Mouse (Mus musculus) cerebral cortex, adult 2 months (tissue): ENCODE measurements around the gene Maats1.

Source experiments
- WGBS: fragments of 180-500 bp; shearing (Covaris S2); methylation state at CpG from one replicate; pipeline ENCODE4 v1.1.7; 2018; 5-methylcytosine and 5-hydroxymethylcytosine counted together

The Maats1 gene

GRCm38 (mm10) chr16:38341396-38342324, at the start of gene Maats1:
Gene Maats1 (minus strand): TSS chr16:38342143.
- 11% methylated on average over 30 of the region's 30 CpGs for WGBS

GRCm38 (mm10) chr16:38390322-38390721, 48.4 kb upstream of the Maats1 start:
- WGBS: 94% methylated on average over 7 of the region's 7 CpGs

DNA sequence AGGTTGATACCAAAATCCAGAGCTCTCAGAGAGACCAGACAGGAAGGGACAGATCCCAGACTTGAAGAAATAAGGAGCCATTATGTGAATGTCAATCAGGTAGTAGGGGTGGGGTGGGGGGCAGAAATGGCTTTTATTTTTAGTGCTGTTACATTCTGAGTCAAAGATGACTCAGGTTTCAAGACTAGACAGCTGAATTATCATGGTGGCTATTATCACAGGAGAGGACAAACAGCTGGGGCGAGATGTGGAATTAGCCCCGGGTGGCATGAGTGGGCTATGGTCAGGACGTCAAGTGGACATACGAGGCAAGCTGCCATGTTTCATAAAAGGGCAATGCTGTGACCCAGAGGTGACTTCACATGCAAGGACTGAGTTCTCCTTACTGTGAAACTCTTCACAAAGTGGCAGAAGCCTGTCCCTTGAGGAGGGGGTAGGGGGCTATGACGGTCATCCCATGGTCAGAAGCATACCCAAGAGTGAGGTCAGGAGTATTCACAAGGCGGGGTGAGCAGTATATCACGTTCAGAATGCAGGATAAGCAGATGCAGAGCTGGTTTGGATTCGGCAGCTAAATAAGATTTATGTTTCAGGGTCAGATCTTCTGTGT, 47.4 kb upstream of the Maats1 start:
- WGBS: 84% methylated on average over 8 of the region's 8 CpGs

DNA sequence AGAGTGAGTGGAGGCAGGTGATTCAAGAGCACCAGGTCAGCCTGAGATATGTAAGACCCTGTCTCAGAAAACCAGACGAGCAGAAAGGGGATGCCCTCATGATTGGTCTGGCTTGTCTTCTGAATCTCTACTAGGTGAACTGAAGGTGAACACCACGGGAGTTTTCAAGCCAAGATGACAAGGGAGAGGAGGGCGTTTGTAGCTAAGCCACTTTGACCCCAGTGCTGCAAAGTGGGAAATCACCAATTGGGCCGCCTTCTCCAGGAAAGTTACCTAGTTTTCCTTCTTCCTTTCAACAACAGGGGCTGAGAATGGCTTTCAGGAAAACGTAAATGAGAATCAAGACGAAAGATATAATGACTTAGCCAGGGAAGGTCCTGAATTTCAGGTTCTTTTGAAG, 46.8 kb upstream of the Maats1 start:
- WGBS: 90% methylated on average over 6 of the region's 6 CpGs

GRCm38 (mm10) chr16:38387389-38387788, 45.4 kb upstream of the Maats1 start:
- WGBS: 83% methylated on average over 6 of the region's 6 CpGs

GRCm38 (mm10) chr16:38385700-38386099, 43.8 kb upstream of the Maats1 start:
- WGBS: 95% methylated on average over 4 of the region's 4 CpGs

DNA sequence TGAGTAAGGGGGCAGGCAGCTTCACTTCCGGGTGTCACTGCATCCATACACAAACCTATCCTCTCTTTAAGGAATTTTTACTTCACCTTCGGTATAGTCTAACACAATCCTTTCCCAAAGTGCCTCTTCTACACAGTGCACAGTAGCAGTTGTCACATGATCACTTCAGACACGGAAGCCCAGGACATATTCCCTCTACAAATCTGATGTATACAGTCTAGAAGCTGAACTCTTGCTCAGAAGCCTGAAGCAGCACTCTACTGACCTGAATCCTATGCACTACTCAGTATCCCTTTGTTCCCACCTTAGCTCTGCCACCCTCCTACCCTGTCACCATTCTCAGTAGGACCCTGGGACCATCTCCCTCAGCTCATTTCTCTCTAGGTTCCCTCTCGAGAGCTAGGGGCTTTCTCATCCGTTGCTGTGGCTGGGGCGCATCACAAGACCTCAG, 43.3 kb upstream of the Maats1 start:
- WGBS: 95% methylated on average over 6 of the region's 6 CpGs

DNA sequence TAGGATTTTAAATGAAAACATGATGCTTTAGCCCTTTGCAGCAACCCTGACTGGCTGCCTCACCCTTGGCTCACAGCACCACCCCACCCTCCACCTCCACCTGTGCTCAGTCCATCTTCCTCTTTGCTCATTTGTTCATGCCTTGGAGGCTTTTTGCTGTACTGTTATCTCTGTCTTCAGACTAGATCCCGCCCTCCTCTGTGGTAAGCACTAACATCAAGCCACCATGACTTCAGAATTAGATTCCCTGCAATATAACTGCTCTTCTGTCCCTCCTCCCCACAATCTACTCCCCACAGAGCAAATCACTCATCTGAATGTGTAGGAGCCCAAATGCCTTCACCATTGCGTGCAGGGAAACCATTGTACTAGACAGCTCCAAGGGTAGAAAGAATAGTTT, 41.7 kb upstream of the Maats1 start:
- WGBS: 84% methylated on average over 2 of the region's 2 CpGs

GRCm38 (mm10) chr16:38379926-38380325, 38.0 kb upstream of the Maats1 start:
- WGBS: 85% methylated on average over 3 of the region's 3 CpGs

DNA sequence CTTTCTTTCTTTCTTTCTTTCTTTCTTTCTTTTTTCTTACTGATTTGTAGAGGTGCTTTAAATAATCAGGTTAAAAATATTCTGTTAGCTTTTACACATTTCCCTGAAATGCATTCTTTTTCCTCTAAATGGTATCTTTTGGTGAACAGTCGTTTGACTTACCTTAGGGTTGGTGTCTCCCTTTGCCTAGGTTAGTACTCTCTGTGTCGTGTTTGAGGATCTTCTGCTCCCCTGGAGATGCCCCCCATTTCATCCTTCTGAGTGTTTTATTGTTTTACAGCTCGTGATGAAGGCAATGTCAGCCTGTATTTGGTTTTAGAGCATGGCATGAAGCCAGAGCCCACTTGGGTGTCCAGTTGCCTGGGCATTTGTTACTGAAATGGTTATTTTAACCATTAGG, 37.5 kb upstream of the Maats1 start:
- WGBS: 75% methylated on average over 3 of the region's 3 CpGs

DNA sequence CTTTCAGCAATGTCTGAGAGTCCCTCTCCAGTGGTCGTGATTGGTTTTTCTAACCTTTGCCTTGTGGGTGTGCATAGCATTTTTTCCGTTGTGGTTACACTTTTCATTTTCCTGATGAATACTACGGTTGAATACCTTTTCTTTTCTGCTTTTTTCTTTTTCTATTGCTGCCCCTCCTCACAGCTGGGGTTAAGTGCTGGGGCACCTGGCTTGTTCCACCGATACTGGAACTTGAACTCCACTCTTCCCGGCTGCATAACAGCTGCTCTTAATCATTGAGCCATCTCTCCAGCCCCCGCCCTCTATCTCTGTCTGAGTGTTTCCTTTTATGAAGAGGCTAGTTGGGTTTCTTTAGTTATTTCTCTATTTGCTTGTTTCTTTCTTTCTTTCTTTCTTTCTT, 37.1 kb upstream of the Maats1 start:
- WGBS: 77% methylated on average over 6 of the region's 6 CpGs

- WGBS: 81% methylated on average over 6 of the region's 6 CpGs
These were observed 36.6 kb upstream of the Maats1 start for GRCm38 (mm10) chr16:38378591-38378990.

DNA sequence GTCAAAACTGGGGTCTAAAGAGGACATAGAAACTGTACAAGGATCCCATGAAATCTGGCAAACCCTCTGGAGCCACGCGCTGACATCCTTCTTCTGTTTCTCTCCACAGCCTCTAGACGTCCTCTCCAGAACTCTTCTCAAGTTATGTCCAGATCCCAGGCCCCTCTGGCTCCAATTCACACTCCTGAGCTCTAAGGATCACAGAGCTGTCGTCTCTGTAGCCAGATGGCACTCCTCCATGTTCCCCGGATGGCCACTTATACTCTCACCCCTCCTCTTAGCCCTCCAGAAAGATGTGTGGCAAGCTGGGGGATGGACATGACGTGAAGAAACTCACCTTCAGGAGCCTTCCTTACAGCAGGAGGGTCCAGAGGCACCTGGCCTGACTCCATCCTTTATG, 35.6 kb upstream of the Maats1 start:
- 86% methylated on average over 6 of the region's 6 CpGs for WGBS

DNA sequence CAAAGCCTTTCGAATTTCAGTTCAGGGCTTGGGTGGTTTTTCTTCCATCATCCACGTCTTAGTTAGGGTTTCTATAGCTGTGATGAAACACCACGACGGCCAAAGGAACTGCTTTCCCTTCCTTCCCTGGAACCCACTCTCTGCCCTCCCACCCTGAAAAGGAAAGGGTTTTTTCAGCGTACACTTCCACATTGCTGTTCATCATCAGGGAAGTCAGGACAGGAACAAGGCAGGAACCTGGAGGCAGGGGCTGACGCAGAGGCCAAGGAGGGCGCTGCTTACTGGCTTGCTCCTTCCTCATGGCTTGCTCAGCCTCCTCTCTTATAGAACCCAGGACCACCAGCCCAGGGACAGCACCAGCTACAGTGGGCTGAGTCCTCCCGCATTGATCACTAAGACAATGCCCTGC, 34.9 kb upstream of the Maats1 start:
- 27% methylated on average over 8 of the region's 8 CpGs for WGBS

DNA sequence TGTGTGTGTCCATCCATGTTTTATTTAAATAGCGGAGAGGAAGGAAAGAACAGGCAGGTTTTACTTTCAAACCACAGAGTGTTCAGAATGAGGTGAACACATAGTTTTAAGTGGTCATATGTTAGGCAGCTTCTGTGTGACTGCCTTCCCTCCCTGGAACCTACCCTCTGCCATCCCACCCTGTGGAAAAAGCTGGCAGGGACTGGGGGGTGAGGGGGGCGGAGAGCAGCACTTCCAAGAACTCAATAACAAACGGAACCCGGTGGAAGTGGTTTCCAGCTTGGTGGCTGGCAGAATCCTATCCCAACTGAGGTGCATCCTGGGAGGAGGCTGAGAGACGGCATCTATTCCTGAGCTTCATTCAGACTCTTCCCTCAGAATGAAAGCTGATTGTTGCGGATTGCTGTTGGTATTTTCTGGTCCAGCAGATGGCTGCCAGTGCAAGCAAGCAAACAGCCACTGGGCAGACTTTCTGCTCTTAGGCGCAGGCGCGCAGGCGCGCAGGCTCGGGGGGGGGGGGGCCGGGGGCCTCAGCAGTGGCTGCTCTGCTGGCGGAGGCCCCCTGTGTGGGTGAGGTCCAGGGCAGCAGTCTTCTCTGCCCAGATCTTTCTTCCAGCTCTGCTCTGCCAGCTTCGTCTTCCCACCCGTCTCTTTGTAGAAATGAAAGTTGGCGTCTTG, 34.4 kb upstream of the Maats1 start:
- WGBS: 11% methylated on average over 16 of the region's 17 CpGs

DNA sequence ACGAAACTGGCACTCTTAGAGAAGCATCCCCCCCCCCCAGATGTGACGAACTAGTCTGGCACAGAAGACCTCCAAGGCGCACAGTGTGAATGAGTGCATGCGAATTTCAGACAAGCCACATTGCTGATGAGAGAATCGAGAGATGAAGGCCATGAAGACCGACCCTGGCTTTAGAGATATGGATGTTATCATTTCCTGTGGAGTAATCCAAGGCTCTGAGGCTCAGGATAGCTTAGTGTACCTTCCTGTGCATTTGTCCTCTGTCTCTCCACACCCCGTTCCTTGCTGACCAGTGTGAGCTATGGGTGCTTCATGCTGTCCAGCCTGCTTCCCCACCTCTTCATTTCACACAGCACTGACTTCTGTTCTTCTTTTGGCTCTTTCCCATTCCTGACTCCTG, 33.2 kb upstream of the Maats1 start:
- 87% methylated on average over 7 of the region's 7 CpGs for WGBS

GRCm38 (mm10) chr16:38374379-38375140, 32.6 kb upstream of the Maats1 start:
- 78% methylated on average over 10 of the region's 10 CpGs for WGBS

- 92% methylated on average over 16 of the region's 16 CpGs for WGBS
These were observed 32.0 kb upstream of the Maats1 start for GRCm38 (mm10) chr16:38373941-38374340.

DNA sequence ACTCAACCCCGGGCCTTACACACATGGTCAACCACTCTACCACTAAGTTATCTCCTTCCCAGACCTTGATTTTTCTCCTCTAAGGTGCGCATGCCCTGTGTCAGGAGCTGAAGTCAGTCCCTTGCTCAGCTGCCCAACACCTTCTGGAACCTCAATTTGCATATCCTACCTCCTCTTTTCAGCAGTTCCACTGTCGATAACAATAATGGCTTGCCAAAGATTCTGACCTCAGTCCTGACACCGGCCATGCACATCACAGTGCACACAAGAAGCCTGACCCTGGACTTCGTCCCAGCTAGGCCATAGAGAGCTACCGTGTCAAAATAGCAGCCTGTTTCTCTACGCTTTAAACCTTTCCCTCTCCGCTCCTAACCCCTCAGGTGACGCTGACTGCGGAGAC, 31.5 kb upstream of the Maats1 start:
- 90% methylated on average over 10 of the region's 10 CpGs for WGBS

DNA sequence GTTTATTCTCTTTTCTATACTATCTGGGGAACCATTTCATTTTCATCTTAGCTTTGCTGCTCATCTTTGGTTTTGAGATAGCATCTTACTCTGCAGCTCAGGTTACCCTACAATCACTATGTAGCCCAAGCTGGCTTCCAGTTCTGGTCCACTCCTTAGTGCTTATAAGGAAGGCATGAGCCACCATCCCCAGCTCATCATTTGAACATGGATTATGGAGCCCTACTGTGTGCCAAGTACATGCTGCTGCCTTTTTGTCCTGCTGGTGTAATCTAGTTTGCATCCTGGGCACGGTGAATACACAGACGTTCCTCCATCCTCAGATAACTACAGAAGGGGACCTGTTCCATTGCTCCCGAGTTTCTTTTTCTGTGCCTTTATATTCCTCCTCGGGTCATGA, 30.9 kb upstream of the Maats1 start:
- WGBS: 81% methylated on average over 4 of the region's 4 CpGs

DNA sequence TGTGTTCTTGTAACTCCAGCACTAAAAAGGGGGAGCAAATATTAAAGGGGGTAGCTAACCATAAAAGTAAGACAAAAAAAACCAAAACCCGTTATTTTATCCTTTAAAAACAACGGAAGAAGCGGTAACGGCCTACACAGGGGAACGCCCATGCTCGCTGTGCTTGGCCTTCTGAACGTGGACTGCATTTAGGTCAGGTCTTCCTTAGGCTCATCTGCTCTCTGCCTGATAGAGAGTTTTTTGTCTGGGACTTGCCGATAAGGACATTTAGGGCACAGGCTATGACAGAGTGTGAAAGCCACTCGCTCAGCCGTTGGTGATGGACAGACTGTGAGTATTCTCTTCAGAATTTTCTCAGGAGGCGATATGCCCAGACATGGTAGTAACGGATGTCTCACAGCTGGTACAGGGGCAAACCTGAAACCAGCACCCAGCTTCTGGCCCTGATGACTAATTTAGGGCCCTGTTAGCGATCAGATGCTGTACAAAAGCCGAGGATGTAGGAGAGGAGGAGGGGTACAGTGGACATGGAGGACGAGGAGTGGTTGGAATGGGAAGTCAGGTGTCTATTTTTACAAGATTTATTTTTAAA, 29.9 kb upstream of the Maats1 start:
- 94% methylated on average over 15 of the region's 15 CpGs for WGBS
